Mouse (Mus musculus): ENCODE measurements around the gene Celf2.

Celf2 gene

DNA sequence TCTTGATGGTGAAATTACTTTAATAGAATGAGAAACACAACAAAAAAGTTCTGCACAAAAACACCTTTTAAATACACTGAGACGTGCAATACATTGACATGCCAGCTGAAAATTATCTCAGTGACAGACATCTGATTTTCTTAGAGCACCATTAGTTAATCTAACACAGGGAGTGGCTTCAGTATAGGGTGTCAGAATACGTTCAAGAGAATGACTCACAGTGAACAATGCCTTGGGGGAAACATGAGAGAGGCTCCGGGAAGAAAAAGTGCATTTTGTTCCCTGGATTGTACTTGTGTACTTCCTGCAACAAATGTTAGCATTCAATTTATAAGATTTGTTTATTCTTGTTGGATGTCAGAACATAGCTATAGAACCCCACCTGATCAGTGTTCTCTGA is 487.2 kb downstream of the Celf2 start:
- no peak for DNase-seq (ENCODE audit: low spot score)

DNA sequence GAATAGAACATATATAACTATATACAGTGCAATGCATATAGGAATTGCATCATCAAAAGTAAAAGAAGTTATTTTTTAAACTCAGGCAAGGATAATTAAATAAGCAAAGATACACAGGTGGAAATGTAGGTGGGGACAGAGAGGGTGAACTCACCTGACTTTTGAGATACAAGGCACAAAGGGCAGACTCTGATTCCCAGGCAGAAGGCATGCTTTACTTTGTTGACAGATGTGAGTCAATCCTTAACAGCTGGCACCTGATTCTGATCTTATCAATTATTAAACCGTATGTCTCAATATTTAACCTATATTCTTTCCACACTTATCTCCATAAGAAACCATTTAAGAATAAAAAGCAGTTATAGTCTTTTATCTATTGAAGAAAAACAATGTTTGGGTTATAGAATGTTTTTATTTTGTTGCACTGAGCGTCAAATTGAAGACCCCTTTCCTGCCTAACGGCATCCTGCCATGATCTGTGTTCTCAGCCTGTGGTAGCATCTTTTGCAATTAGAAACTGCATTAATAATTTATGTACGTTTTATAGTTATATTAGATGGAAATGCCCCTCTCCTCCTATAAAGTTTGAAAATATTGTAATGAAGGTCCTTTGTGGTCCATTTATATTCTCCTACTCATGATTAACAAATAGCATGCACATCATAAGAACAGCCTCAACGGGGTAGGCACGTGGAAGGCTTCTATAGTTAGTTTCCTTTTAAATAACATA is 491.8 kb downstream of the Celf2 start:
- no peak for DNase-seq (ENCODE audit: low spot score)

- DNase-seq (ENCODE audit: low spot score) = no peak
These were observed 496.2 kb downstream of the Celf2 start for GRCm38 (mm10) chr2:7013126-7013525.

DNA sequence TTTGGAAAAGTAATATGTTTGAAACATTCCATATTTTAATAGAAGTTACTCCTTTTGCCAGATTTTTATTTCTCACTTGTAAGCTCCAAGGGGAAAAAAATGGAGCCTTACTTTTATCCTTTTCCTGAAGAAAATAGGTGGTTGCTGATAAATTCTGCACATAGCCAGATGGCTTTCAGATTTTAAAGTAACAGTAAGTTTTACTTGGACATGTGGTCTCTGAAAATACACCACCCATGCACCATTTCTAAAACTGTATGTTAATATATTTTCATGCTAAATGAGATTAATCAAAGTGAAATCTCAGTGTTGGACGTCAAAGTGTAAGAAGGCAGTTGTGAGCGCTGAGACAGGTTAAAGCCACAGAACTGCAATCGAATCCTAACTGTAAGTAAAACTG is 502.5 kb downstream of the Celf2 start:
- DNase-seq (ENCODE audit: low spot score) = no peak

DNA sequence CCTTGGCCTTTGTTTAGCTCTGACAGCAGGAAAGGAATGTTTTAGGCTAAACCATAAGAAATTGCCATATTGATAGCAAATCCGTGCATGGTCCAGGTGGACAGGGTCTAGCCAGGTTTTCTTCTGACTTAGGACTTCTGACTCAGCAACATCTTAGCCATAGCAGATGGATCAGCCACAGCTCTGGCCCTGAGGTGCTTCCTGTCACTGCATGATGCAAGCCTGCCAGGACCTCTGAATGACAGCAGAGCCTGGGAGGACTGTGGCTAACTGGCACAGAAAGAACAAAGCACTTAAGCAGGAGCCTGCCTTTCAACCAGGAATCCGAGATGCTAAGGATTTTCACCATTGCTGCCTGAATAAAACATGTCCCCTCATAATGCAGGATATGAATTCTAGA is 507.4 kb downstream of the Celf2 start:
- no peak for DNase-seq (ENCODE audit: low spot score)

DNA sequence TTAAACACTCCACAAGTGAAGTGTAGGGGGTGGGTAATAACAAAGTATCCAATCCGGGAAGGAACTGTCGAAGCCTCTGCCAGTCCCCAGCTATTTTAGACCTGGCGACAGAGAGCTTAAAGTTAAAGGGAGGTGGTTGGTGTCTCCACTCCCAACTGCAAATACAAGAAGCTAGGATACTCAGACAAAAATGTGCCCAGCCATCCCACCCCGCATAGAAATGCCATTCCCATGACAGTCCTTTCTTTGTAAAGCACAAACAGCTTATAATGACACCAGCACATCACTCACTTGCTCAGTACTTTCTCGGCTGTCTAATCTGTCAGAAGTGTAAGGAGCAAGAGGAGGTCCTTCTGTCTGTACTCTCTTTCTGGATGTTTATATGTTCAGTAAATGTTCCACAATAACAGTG is 518.3 kb downstream of the Celf2 start:
- DNase-seq (ENCODE audit: low spot score) = no peak

GRCm38 (mm10) chr2:6985706-6986105 is 523.7 kb downstream of the Celf2 start:
- no peak for DNase-seq (ENCODE audit: low spot score)

- DNase-seq (ENCODE audit: low spot score) = no peak
These were observed 525.5 kb downstream of the Celf2 start for GRCm38 (mm10) chr2:6983902-6984301.

GRCm38 (mm10) chr2:6976300-6976699 is 533.1 kb downstream of the Celf2 start:
- DNase-seq (ENCODE audit: low spot score) = no peak

DNA sequence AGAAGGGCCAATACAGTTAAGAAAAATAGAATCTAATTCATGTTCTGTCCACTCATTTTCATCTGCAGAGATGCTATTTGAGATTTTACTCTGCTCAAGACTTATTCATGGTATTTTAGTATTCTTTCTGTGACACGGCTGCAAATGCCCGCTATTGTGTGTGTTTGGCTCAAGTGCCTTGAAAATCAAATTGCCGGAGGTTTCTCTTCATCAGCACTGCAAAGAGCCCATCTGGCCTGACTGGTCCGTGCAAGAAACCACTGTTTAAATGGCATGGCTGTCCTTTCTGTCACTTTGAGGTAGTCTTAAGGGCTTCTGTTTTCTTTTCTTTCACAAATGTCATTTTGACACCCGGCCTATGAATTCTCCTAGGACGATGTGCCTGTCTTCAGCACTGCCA is 540.1 kb downstream of the Celf2 start:
- DNase-seq (ENCODE audit: low spot score) = no peak

- no peak for DNase-seq (ENCODE audit: low spot score)
These were observed 544.1 kb downstream of the Celf2 start for GRCm38 (mm10) chr2:6965243-6965642.

GRCm38 (mm10) chr2:6950702-6951101 is 558.7 kb downstream of the Celf2 start:
- DNase-seq (ENCODE audit: low spot score) = no peak

GRCm38 (mm10) chr2:6945638-6946415 is 563.5 kb downstream of the Celf2 start:
- DNase-seq (ENCODE audit: low spot score) = no peak

GRCm38 (mm10) chr2:6943651-6944050 is 565.7 kb downstream of the Celf2 start:
- no peak for DNase-seq (ENCODE audit: low spot score)

GRCm38 (mm10) chr2:6942635-6943390 is 566.5 kb downstream of the Celf2 start:
- DNase-seq (ENCODE audit: low spot score) = no peak

GRCm38 (mm10) chr2:6939143-6939542 is 570.2 kb downstream of the Celf2 start:
- DNase-seq (ENCODE audit: low spot score) = no peak

DNA sequence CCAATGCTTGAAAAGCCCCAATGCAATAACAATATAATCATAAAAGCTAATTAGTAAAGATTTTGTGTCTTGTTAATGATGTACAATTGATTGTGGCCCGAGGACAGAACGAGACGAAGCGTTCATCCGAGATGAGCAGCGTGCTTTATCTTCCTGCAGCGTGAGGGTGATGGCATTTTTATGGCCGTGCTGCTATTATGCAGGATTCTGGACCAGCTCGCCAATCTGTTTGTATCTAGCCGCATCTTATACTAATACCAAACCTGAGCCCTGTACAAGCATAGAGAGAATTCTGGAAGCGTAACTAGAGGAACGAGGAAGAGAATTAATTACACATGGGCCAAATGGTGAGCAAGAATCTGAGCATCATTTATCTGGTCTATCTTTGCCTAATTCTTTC is 576.2 kb downstream of the Celf2 start:
- no peak for DNase-seq (ENCODE audit: low spot score)

- no peak for DNase-seq (ENCODE audit: low spot score)
These were observed 581.5 kb downstream of the Celf2 start for GRCm38 (mm10) chr2:6927693-6928360.

GRCm38 (mm10) chr2:6925505-6925904 is 583.9 kb downstream of the Celf2 start:
- no peak for DNase-seq (ENCODE audit: low spot score)

DNA sequence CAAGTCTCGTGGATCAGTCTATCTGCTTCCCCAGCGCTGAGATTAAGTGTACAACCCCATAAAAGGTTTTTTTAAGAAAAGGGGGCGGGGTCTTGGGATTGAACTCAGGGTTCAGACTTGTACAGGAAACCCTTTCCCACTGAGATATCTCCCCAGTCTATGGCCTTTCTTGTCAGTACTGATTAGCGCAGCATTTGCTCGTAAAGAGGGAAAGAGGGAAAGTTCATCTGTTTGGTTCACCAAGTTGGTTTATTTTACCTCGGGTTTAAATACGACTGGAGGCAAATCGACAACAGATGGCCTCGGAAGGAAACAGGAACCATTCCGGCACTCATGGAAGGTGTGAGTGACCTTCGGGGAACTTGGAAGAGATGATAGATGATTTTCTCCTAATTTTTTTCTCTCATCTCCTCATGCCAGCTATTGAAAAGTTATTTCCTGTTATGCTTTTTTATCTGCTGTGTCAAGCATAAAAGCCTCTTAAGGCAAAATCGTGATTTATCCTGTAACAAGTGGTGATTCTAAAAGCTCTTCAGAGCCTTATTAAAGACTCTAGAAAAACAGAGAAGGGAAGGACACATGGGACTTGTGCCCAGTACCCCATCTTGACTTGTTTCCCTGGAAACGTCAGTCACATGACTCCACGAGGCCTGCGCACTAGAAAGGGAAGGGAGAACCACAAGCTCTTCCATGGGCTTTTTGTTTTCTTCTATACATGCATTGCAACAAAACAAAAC is 585.5 kb downstream of the Celf2 start:
- no peak for DNase-seq (ENCODE audit: low spot score)

DNA sequence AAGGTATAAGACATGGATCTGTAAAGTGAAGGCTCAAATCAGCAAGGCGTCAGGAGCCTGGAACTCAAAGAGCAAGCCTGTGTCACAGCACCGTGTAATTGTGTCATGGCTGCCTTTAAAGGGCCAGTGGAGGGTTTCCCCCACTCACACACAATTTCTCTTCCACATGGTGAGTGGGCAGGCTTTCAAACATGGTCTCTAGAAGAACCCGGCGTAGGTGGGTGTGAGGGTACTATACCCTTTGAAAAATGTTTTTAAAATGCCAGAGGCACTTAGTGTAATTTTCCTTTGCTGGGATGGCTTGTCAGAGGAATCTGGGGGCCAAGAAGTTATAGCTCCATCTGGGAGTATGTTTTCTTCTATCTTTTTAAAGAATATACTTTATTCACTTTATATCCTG is 594.0 kb downstream of the Celf2 start:
- no peak for DNase-seq (ENCODE audit: low spot score)

DNA sequence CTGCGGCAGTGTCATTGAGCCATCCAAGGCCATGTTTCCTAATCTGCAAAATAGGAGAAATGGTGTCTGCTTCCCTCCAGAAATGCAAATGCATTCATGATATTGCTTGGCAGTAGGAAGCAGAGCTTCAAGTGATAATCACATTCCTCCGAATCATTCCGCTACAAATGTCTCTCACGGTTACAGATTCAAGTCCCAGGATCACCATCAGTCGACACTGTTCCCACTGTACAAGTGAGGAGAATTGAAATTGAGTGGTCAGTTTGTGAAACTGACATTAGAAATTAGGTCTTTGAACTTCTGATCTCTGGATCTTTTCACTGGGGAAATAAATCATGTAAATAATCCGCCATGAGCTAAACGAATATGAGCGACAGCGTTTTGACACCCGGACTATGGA is 596.0 kb downstream of the Celf2 start:
- DNase-seq (ENCODE audit: low spot score) = no peak

All from urinary bladder, postnatal 25 days (tissue).